Mouse (Mus musculus): Measurements from ENCODE around the gene Sh3bgrl.

Sh3bgrl gene

DNA sequence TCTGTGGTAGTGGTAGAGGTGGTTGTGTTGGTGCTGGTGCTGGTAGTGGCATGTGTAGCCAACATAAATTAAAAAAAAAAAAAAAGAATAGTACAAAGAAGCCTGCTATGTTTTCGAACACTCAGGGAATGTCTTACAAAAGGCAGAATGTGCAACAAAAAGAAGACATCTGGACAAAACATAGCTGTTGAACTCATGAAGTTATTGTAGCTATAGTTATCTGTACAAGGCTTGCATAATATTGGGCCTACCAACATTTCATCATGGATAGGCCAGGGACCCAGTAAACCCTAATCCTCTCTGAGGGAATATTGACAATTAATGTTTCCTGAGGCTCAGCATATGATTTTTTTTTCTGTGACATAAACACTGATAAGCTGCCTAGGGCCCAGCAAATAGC is 37.3 kb downstream of the Sh3bgrl start:
- no peak for DNase-seq (ENCODE audit: low spot score in 2 of 2)

- no peak for DNase-seq (ENCODE audit: low spot score in 2 of 2)
Measured at GRCm38 (mm10) chrX:109133500-109133899, 38.3 kb downstream of the Sh3bgrl start.

DNA sequence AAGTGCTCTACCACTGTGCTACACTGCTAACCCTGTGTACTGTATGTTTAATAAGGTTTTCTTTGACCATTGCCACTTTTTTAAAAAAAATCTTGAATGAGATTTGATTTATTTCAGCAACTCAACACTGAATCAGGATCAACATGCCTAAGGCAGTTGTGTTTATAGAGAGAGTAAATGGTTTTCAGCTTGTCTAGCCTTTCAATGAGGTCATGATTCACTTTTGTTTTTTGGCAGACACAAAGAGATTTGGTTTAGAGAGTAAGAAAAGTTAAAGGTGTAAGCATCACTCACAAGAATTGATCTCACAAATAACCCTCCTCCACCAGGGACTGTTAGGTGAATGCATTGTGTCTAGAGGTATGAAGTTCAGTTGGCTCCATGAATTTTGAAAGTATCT is 41.1 kb downstream of the Sh3bgrl start:
- DNase-seq (ENCODE audit: low spot score in 2 of 2), result no peak

DNA sequence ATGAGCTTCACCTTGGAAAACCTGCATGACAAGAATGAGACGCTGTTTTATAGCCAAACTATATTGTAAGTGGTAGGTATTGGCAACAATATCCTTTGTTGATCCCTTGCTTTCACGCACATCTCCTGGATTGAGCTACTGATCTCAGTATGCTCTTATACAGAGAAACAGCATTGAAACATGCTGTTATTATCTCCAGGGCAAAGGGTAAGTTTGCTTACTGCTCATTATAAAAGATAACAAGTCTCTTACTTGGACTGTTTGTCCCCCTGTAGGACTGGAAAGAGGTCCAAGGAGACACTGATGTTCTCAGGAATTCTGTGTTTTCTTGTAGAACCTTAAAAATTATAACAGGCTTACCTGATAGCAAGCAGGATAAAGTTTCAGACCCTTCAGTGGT is 41.7 kb downstream of the Sh3bgrl start:
- no peak for DNase-seq (ENCODE audit: low spot score in 2 of 2)

DNA sequence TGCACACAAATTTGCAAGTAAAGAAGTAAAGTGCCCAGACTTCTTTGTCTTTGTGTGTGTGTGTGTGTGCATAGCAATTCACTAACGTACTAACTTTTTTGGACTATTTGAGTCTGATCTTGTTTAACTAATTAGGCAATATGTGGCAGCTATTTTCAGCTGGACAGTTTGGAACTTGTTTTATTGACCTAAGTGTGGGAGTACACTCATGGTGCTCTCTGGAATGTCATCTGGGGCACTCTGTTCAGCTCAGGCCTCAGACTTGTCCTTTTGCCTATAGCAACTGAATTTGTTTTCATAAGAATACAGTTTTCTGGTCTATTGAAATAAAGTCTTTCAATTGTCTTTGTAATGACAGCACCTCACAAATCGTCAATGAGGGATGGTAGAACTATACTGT is 42.1 kb downstream of the Sh3bgrl start:
- DNase-seq (ENCODE audit: low spot score in 2 of 2), result no peak

GRCm38 (mm10) chrX:109141337-109141870 is 46.2 kb downstream of the Sh3bgrl start:
- DNase-seq (ENCODE audit: low spot score in 2 of 2), result no peak

DNA sequence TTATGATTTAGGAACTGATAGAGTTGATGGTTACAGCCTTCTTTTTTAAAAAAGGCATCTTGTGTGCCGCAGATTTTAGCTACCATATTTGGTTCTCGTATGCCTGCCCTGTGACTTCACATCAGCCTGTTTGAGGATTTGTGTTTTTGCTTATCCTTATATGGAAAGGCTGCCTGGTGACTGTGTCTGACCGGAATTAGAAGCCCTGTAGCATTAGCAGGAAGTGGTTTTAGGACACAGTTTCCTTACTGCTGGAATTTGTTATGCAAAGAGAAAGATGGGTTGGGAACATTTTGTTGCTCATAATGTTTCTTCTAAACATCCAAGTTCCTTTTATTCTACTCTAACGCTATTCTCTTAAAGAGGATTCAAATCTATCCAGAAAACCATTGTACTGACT is 47.1 kb downstream of the Sh3bgrl start:
- DNase-seq (ENCODE audit: low spot score in 2 of 2), result no peak

DNA sequence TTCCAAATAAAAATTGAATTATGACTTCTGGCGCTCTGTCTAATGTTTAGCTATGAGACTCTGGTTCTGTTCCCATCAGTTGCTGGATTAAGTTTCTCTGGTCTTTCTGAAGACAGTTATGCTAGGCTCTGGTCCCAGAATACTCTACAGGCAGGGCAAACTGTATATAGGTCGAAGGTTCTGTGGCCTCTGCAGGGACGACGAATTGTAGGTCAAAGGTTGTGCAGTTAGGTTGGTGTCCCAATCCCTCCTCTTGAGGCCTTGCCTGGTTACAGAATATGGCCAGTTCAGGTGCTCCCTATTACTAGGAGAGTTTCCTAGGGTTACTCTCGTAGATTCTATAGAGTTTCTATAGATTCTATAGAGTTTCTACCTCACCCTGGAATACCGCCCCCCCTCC is 50.6 kb downstream of the Sh3bgrl start:
- DNase-seq (ENCODE audit: low spot score in 2 of 2), result no peak

DNA sequence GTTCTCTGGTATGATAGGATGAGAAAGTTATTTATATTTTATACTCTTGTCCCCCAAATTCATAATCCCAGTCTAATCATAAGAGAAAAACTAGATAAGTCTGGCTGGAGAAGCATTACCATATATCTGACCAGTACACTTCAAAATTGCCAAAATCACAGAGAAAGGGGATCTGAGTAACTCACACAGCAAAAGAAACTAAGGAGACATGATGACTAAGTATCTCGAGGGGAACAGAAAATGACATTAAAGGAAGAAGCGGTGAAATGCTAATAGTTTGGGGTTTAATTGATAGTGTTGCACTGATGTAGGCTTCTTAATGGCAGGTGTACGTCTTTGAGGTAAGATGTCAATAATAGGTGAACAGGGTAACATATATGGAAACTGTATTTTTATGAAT is 51.9 kb downstream of the Sh3bgrl start:
- DNase-seq (ENCODE audit: low spot score in 2 of 2), result no peak

DNA sequence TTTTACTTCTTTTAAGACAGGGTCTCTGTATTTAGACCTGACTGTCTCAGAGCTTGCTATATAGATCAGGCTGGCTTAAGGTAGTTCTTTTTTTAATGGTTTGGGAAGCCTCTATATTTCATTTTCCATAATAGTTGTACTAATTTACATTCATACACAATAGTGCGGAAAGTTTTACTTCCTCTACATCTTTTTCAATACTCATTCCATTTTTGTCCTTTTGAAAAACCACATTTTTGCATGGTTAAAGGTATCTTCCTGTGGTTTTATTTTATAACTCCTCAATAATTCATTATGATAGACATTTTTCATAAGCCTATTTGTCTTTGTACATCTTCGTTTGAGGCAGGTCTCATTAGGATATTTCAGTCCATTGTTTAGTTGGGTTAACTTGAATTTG is 56.1 kb downstream of the Sh3bgrl start:
- no peak for DNase-seq (ENCODE audit: low spot score in 2 of 2)

DNA sequence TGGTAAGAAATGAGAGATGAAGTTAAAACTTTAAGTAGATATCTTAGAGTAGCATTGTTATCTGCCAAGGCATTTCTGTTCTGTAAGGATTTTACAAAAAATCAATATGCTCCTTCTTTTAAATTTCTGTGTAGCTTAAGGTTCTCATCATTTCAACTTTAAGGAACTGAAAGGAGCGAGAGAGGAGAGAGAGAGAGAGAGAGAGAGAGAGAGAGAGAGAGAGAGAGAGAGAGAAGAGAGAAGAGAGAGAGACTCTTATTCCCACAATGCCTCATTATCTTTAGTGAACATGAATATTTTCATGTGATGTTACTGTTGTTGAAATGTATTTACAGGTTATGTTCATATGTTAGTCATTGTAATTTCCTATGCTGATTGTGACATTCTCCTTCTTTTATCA is 65.2 kb downstream of the Sh3bgrl start:
- DNase-seq (ENCODE audit: low spot score in 2 of 2), result no peak

GRCm38 (mm10) chrX:109160901-109161300 is 65.7 kb downstream of the Sh3bgrl start:
- DNase-seq (ENCODE audit: low spot score in 2 of 2), result no peak

DNA sequence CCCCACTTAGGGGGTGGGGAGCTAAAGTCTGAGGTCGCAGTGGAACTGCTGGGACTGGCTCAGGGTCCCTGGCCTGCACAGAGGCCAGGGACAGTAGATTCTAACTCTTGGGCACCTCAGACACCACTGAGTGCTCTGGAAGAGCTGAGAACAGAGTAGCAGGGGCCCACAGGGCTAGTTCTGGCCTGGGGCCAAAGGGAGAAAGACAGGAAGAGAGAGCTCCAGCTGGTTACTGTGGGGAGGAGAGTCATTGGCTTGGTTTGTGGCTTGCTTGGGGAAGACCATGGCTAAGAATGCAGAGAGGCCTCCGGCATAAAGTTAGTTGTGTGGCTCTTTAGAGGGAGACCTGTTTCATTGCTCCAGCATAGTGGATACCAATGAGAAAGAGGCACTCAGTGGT is 79.9 kb downstream of the Sh3bgrl start:
- no peak for DNase-seq (ENCODE audit: low spot score in 2 of 2)

GRCm38 (mm10) chrX:109175470-109175869 is 80.3 kb downstream of the Sh3bgrl start:
- DNase-seq (ENCODE audit: low spot score in 2 of 2), result no peak

- no peak for DNase-seq (ENCODE audit: low spot score in 2 of 2)
Measured at GRCm38 (mm10) chrX:109184706-109185478, 89.7 kb downstream of the Sh3bgrl start.

DNA sequence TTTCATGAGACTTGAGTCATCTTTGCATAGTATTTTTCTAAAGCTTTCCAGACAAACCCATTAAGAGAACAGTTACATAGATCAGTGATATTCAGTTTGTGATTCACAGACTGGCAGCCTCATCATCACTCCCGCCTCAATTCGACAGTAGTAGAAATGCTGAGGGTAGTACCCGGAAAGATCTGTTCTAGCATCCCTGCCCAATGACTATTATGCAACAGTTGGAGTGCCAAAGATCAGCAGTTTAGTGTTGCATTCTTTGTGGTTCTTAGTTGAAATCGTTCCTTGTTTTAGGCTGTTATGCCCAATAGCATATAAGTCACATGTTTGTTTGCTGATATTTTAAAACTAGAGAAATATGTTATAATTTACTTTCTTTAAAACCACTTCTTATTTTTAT is 94.4 kb downstream of the Sh3bgrl start:
- DNase-seq (ENCODE audit: low spot score in 2 of 2), result no peak

DNA sequence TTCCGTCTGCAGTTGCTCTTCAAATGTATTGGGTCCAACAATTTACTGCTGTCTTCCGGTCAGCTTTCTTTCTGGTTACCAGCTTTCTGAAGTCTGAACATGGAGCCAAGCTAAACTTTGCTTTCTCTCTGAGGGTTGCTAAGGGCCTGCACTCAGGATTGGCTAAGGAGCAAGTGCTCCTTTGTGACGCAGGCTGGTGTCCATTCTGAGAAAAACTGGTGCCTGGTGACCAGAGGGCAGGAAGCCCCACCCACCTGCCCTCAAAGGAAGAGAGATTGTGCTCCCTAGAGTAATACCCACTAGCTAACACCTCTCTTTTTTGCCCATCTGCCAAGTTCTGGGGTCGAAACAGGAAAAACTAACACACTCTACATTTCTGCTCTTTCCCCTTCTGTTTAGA is 95.8 kb downstream of the Sh3bgrl start:
- no peak for DNase-seq (ENCODE audit: low spot score in 2 of 2)

DNA sequence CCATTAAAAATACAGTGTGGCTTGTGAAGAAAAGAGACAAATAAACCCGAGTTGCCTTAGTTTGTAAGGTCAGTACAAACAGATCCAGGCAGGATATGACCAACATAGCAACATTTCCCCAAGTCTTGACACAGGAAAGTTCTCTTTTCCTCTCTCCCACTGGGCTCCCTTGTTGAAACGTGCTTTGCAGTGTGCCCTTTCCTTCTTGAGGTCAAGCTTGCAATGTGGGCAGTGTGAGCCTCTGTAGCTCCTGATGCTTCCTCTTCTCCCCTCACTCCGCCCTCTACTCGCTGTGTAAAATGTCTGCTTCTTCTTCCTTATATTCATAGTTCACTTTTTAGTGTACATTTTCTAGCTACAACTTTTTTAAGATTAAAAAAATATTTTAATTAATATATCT is 96.3 kb downstream of the Sh3bgrl start:
- DNase-seq (ENCODE audit: low spot score in 2 of 2), result no peak

DNA sequence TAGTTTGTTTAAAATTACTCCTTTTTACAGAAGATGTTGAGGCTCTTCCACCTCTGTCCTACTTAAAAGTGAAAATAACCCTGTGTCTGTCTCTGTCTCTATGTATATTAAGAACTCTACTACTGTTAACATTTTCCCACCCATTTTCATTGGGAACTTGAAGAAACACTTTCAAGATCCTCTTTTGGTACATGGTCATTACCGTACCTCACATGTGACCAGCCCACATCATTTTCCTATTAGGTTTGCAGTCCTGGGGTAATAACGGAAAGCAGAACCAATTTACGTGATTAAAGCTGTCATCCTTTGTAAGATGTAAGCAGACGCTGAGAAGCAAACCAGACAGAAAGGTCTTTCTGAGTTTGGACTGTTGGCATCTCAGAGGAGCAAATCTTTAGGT is 101.3 kb downstream of the Sh3bgrl start, which contains the start of gene Gm6377:
Gene Gm6377, plus strand, starts transcription at position 289 of the 400 bp plus-strand sequence.
- no peak for DNase-seq (ENCODE audit: low spot score in 2 of 2)

- no peak for DNase-seq (ENCODE audit: low spot score in 2 of 2)
Measured at GRCm38 (mm10) chrX:109207843-109208242, 112.7 kb downstream of the Sh3bgrl start.

- DNase-seq (ENCODE audit: low spot score in 2 of 2), result no peak
Measured at GRCm38 (mm10) chrX:109228720-109229119, 133.6 kb downstream of the Sh3bgrl start.

DNA sequence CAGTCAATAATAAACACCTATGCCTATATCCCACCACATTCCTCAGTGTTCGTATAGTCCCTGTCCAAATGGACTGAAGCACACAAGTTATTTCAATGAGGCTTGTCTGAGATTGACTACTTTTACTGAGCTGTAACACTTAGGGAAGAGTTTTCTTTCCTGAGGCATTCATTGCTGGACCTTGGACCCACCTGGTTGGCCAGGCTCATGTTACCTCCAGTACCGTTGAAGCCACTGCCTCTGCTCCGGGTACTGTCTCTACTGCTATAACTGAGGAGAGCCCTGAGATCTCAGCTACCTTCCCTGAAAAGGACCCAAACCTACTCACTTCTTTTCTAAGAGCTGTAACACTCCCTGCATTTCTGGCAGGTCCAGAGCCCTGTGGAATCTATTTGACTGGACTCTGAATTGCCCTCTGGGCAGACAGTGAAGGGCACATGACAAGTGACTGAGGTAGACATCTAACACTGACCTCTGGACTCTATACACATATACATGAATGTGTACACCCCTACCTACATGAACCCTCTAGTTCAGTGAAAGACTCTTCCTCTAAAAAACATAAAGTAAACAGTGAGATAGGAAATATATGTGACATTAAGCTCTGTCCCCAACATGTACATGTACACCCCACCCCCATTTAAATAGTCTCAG is 140.3 kb downstream of the Sh3bgrl start:
- no peak for DNase-seq (ENCODE audit: low spot score in 2 of 2)

- no peak for DNase-seq (ENCODE audit: low spot score in 2 of 2)
Measured at GRCm38 (mm10) chrX:109238163-109238562, 143.0 kb downstream of the Sh3bgrl start.

All from spleen, postnatal 14 days (tissue).